Mouse (Mus musculus): ENCODE measurements around the gene Unc13d.

DNA sequence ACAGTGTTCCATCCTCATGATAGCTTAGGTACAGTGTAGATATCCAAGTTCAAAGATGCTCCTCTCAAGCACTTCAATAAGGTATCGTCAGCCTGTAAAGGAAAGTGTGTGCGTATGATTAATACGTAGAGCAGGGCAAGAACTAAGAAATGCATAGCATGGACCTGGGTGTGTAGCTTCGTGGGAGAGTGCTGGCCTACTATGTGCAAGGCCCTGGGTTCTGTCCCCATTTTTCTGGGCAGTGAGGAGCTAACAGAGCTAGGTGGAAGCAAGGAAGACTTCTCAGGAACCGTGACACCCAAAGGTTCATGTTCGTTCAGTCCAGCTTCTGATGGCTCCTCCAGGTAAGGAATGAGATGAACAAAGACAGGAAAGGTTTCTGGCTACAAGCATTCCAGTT is 32.6 kb downstream of the Unc13d start:
- TF ChIP-seq EP300 (IDR thresholded peaks at IDR 0.05) (no peak), CTCF (IDR thresholded peaks at IDR 0.05) (no peak)
